Mouse (Mus musculus) cortical plate, adult 2 months (tissue): ENCODE measurements at regions not wholly inside any gene's neighbourhood (a gene's known extent, or its start where the extent isn't known, plus 50 kb on each side); places are given as distances from the start of the nearest gene placed in this dataset.

Experiments
- CTCF ChIP-seq: fragments of 200-500 bp; IDR thresholded peaks from 2 replicates; pipeline ENCODE4 v1.5.1; 2011; ENCODE audit warnings: mild to moderate bottlenecking, control low read depth, low read length; ENCODE audit not compliant: insufficient read depth; ENCODE audit errors: extremely low read depth
- POLR2A ChIP-seq: fragments of 200-500 bp; IDR thresholded peaks from 2 replicates; pipeline ENCODE4 v1.6.1; 2011; ENCODE audit warnings: mild to moderate bottlenecking, low read length, control low read depth; ENCODE audit not compliant: insufficient read depth; ENCODE audit errors: extremely low read depth

DNA sequence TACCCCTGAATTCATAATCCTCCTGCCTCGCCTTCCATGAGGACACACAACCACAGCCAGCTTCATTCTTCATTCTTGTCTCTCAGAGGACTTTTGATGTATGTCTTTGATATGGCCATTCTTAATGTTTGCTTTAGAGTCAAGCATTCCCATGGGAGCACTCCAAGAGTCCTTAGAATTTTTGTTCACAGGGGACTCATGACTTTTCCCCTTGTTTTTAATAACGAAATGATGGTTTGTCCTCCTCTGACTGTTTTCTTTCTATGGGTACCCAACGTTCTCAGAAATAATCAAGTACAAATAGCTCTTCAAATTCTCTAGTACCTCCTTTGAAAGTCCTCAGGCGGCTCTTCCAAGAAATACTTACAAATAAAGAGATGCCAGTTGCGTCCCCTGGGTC, 184.4 kb downstream of the Cbln4 start:
- TF ChIP-seq POLR2A (no peak), CTCF (no peak)
